Mouse (Mus musculus): ENCODE data around the gene Rufy3. TPM values are rescaled to one million over a fixed set of nuclear protein-coding genes. Genes with fewer than 3 reads are reported as not detected.

Gene Rufy3
- total and polyA plus RNA-seq, 3 experiments, result 4.7 to 13.3 (median 11.6) TPM

- TF ChIP-seq EP300 (IDR thresholded peaks at IDR 0.05; ENCODE audit: insufficient read depth, low read depth, low read length), result no peak
- TF ChIP-seq POLR2A (IDR thresholded peaks at IDR 0.05; ENCODE audit: insufficient read depth, low read depth, low read length), result no peak
- no peak for TF ChIP-seq CTCF (IDR thresholded peaks at IDR 0.05)
- Histone ChIP-seq H3K27ac (no peak overlapping the region), H3K36me3 (ENCODE audit: control insufficient read depth, insufficient read depth, low read length) (no peaks in the 10 kb centered on the region), H3K4me1 (ENCODE audit: control insufficient read depth, insufficient read depth, low read length) (no peaks in the 10 kb centered on the region), H3K9ac (ENCODE audit: low read depth, low read length) (no peak overlapping the region), H3K27me3 (ENCODE audit: control insufficient read depth, insufficient read depth, low read length) (no peaks in the 10 kb centered on the region), H3K79me2 (replicated peaks; ENCODE audit: control insufficient read depth, insufficient read depth, low read length) (no peaks in the 10 kb centered on the region), H3K4me3 (no peak overlapping the region)
- WGBS, result 73% methylated on average over 5 of the region's 5 CpGs
- intact Hi-C loops (cut with DNase I), result no loop called here
- DNase-seq, result no peak
Measured at GRCm38 (mm10) chr5:88697291-88697690, 132.5 kb downstream of the Rufy3 start.

- 77% methylated on average over 4 of the region's 4 CpGs for WGBS
- H3K27ac ChIP-seq, result no peak overlapping the region
- DNase-seq, result no peak
- no peak for TF ChIP-seq POLR2A (IDR thresholded peaks at IDR 0.05; ENCODE audit: insufficient read depth, low read depth, low read length)
- TF ChIP-seq CTCF (IDR thresholded peaks at IDR 0.05), result no peak
- H3K36me3 ChIP-seq (ENCODE audit: control insufficient read depth, insufficient read depth, low read length), result no peaks in the 10 kb centered on the region
- H3K27me3 ChIP-seq (ENCODE audit: control insufficient read depth, insufficient read depth, low read length), result no peaks in the 10 kb centered on the region
- H3K9ac ChIP-seq (ENCODE audit: low read depth, low read length), result no peak overlapping the region
- H3K4me1 ChIP-seq (ENCODE audit: control insufficient read depth, insufficient read depth, low read length), result no peaks in the 10 kb centered on the region
- no peak overlapping the region for H3K4me3 ChIP-seq
- intact Hi-C loops (cut with DNase I), result no loop called here
- H3K79me2 ChIP-seq (replicated peaks; ENCODE audit: control insufficient read depth, insufficient read depth, low read length), result no peaks in the 10 kb centered on the region
Measured at GRCm38 (mm10) chr5:88699251-88699913, 134.5 kb downstream of the Rufy3 start.

Other genes with a start within 250 kb of the Rufy3 start
- not detected for gene Prol1, start 247.7 kb upstream of the Rufy3 start, total RNA-seq (2021)
- not detected in 2 replicates for gene Prol1, start 247.7 kb upstream of the Rufy3 start, polyA plus RNA-seq (2012; rRNA removed)
- not detected for gene Amtn, start 188.9 kb upstream of the Rufy3 start, total RNA-seq (2021)
- 0.31 and 0.44 TPM in 2 replicates for gene Amtn, start 188.9 kb upstream of the Rufy3 start, polyA plus RNA-seq (2012; rRNA removed)
- not detected for gene Ambn, start 109.0 kb upstream of the Rufy3 start, total RNA-seq (2021)
- gene Ambn, start 109.0 kb upstream of the Rufy3 start, polyA plus RNA-seq (2012; rRNA removed), result not detected in 2 replicates
- not detected for gene Enam, start 77.1 kb upstream of the Rufy3 start, total RNA-seq (2021)
- gene Enam, start 77.1 kb upstream of the Rufy3 start, polyA plus RNA-seq (2012; rRNA removed), result not detected in 2 replicates
- gene Jchain, start 37.1 kb upstream of the Rufy3 start, total RNA-seq (2021), result under 1 TPM; 0.36 to 0.39 TPM
- 3.1 and 3.9 TPM in 2 replicates for gene Jchain, start 37.1 kb upstream of the Rufy3 start, polyA plus RNA-seq (2012; rRNA removed)
- 10 to 100 TPM; 19.9 to 22.7 TPM for gene Utp3, start 10.6 kb upstream of the Rufy3 start, total RNA-seq (2021)
- gene Utp3, start 10.6 kb upstream of the Rufy3 start, polyA plus RNA-seq (2012; rRNA removed), result 6.9 and 8.8 TPM in 2 replicates
- gene Grsf1, start 111.1 kb downstream of the Rufy3 start, total RNA-seq (2021), result 100 to 1,000 TPM; 187 to 211 TPM
- 63.6 and 111 TPM in 2 replicates for gene Grsf1, start 111.1 kb downstream of the Rufy3 start, polyA plus RNA-seq (2012; rRNA removed)
- 10 to 100 TPM; 18.1 to 23.0 TPM for gene Mob1b, start 155.8 kb downstream of the Rufy3 start, total RNA-seq (2021)
- 4.6 and 11.9 TPM in 2 replicates for gene Mob1b, start 155.8 kb downstream of the Rufy3 start, polyA plus RNA-seq (2012; rRNA removed)
- 1 to 10 TPM; 2.3 to 2.5 TPM for gene Dck, start 200.0 kb downstream of the Rufy3 start, total RNA-seq (2021)
- gene Dck, start 200.0 kb downstream of the Rufy3 start, polyA plus RNA-seq (2012; rRNA removed), result 1.6 and 3.0 TPM in 2 replicates